Mouse (Mus musculus) spleen, adult 2 months (tissue): ENCODE measurements around the gene Adamts13.

Experiments used
- CTCF ChIP-seq: fragments of 200-500 bp; IDR thresholded peaks from 2 replicates; pipeline ENCODE4 v1.5.1; 2011; ENCODE audit warnings: mild to moderate bottlenecking, inconsistent platforms; ENCODE audit not compliant: insufficient read depth, insufficient read length, insufficient replicate concordance; ENCODE audit errors: extremely low read depth
- POLR2A ChIP-seq: fragments of 200-500 bp; IDR thresholded peaks from 2 replicates; pipeline ENCODE4 v1.6.1; 2011; ENCODE audit warnings: low read depth, low read length, inconsistent platforms

DNA sequence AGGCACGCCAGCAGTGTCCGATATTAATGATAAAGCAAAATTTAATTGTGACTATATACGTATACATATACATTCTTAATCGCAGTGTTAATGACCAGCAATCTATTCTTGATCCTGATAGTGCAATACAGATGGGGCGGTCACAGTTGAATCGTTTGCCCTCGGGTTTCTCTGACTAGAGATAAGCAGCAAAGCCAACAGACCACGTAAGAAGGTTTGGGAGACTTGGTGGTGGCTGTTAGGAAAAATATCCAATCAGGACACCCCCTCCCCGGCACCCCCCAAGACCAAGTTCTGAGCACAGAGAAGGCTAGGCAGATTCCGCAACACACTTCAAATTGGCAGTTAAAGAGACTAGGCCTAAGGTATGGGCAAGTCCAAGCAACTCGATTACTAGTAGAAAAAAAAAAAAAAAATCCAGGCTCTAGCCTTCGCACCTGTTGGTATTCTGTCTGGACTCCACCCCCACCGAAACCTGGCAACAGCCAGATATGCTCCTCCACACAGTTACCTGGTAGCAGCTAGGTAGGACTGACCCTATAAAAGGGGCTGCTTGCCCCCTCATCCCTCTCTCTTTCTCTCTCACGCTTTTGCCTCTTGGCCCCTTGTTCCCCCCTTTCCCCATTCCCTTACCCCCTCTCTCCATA lies 8.4 kb upstream of the Adamts13 start:
- TF ChIP-seq POLR2A (no peak), CTCF (no peak)
